Mouse (Mus musculus) bone marrow, adult 2 months (tissue): ENCODE measurements around the gene Ndufab1.

Experiments used
- CTCF ChIP-seq: fragments of 200-500 bp; IDR thresholded peaks from 2 replicates; pipeline ENCODE4 v1.5.1; 2011; ENCODE audit warnings: low read length, control low read depth; ENCODE audit not compliant: control insufficient read depth, insufficient read depth
- POLR2A ChIP-seq: fragments of 200-500 bp; IDR thresholded peaks from 2 replicates; pipeline ENCODE4 v1.6.1; 2011; ENCODE audit warnings: low read depth, mild to moderate bottlenecking, control low read depth, low read length, borderline replicate concordance; ENCODE audit not compliant: control insufficient read depth

DNA sequence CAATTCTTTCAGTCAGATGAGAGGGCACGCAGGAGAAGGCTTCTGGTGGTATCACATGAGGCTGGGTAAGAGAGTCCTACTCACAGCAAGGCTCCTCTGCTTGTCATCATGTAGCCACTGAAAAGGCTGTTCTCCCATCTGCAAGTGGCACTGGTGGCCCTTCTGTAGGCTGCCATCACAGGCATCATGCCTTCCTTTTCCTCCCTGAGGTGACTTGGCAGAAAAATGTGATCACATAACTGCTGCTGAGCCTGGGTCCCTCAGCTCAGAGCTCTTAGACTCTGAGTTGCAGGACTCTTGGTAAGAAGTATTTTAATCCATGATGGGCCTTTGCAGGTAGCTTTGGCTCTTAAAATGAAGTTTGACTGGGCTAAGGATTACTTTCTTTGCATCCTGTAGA, 20.6 kb downstream of the Ndufab1 start:
- TF ChIP-seq CTCF (no peak), POLR2A (no peak)
